Mouse (Mus musculus) lung, embryonic 14.5 days (tissue): ENCODE data around the gene Pla2r1. TPM values are rescaled to one million over a fixed set of nuclear protein-coding genes. Genes with fewer than 3 reads are reported as not detected.

Experiments
- ATAC-seq: fragments of 200-750 bp; cut with Nextera tagmentation; 2 replicates; pipeline ENCODE4 v1.8.0; 2017; ENCODE audit warnings: mild to moderate bottlenecking, moderate TSS enrichment, moderate library complexity; ENCODE audit not compliant: insufficient read depth
- DNase-seq: peaks from one replicate; pipeline ENCODE4 v3.0.0-alpha.2; 2015
- H3K27ac ChIP-seq: fragments of 300-500 bp; sonication (generic); 2 replicates; pipeline ENCODE4 v1.5.1; 2014; ENCODE audit warnings: low read depth, mild to moderate bottlenecking, moderate library complexity
- H3K27me3 ChIP-seq: fragments of 300-500 bp; sonication (generic); 2 replicates; pipeline ENCODE4 v1.6.1; 2014; ENCODE audit warnings: low read length, control low read depth; ENCODE audit not compliant: insufficient read depth
- H3K36me3 ChIP-seq: fragments of 300-500 bp; sonication (generic); 2 replicates; pipeline ENCODE4 v1.6.1; 2014; ENCODE audit warnings: control low read depth; ENCODE audit not compliant: insufficient read depth
- H3K4me1 ChIP-seq: fragments of 300-500 bp; sonication (generic); 2 replicates; pipeline ENCODE4 v1.6.1; 2014; ENCODE audit warnings: antibody characterized with exemption, control low read depth; ENCODE audit not compliant: insufficient read depth
- H3K4me2 ChIP-seq: fragments of 300-500 bp; sonication (generic); 2 replicates; pipeline ENCODE4 v1.6.1; 2014; ENCODE audit warnings: mild to moderate bottlenecking
- H3K4me3 ChIP-seq: fragments of 300-500 bp; sonication (generic); 2 replicates; pipeline ENCODE4 v1.5.1; 2014; ENCODE audit warnings: low read depth, low read length
- H3K9ac ChIP-seq: fragments of 300-500 bp; sonication (generic); 2 replicates; pipeline ENCODE4 v1.6.1; 2014
- H3K9me3 ChIP-seq: fragments of 300-500 bp; sonication (generic); 2 replicates; pipeline ENCODE4 v1.6.1; 2016; ENCODE audit warnings: low read depth, low read length, control low read depth
- CTCF ChIP-seq: IDR thresholded peaks from 2 replicates; pipeline ENCODE4 v1.5.1; 2016; ENCODE audit warnings: antibody characterized with exemption, low read depth
- WGBS: fragments of 180-500 bp; shearing (Covaris S2); extraction: QIAGEN DNeasy Blood & Tissue Kit; methylation state at CpG from one replicate; pipeline ENCODE4 v1.1.7; 2014; 5-methylcytosine and 5-hydroxymethylcytosine counted together
- polyA plus RNA-seq: library from polyadenylated mRNA; unstranded; fragments of >200 nt; fragmentation: Nextera tagmentation; extraction: Ambion mirVana; gene quantifications from 2 replicates; pipeline ENCODE4 v1.2.1, GENCODE M21; 2014

The Pla2r1 gene
- polyA plus RNA-seq, 1 experiment from 2014 or later = 4.6 TPM

DNA sequence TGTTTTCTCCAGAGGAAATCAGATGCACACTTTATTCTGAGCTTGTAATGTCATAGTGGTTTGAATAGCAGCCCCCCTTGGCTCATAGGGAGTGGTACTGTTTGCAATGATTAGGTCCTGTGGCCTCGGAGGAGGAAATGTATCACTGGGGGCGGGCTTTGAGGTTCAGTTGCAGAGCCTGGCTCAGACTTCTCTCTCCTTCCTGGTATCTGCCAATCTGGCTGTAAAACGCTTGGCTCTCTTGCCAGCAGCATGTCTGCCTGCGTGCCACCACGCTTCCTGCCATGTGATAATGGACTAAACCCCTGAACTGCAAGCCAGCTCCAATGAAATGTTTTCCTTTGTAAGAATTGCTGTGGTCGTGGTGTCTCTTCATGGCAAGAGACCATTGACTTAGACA is 103.4 kb downstream of the Pla2r1 start:
- no peak overlapping the region for H3K9ac ChIP-seq
- H3K4me2 ChIP-seq = no peak overlapping the region
- no peak overlapping the region for H3K27ac ChIP-seq
- H3K36me3 ChIP-seq = no peaks in the 10 kb centered on the region
- no peaks in the 10 kb centered on the region for H3K9me3 ChIP-seq
- H3K4me3 ChIP-seq = no peak overlapping the region
- H3K27me3 ChIP-seq = no peaks in the 10 kb centered on the region
- WGBS = 64% methylated on average over 6 of the region's 6 CpGs
- TF ChIP-seq CTCF = no peak
- DNase-seq (no peak), ATAC-seq (no peak)
- H3K4me1 ChIP-seq = no peaks in the 10 kb centered on the region

DNA sequence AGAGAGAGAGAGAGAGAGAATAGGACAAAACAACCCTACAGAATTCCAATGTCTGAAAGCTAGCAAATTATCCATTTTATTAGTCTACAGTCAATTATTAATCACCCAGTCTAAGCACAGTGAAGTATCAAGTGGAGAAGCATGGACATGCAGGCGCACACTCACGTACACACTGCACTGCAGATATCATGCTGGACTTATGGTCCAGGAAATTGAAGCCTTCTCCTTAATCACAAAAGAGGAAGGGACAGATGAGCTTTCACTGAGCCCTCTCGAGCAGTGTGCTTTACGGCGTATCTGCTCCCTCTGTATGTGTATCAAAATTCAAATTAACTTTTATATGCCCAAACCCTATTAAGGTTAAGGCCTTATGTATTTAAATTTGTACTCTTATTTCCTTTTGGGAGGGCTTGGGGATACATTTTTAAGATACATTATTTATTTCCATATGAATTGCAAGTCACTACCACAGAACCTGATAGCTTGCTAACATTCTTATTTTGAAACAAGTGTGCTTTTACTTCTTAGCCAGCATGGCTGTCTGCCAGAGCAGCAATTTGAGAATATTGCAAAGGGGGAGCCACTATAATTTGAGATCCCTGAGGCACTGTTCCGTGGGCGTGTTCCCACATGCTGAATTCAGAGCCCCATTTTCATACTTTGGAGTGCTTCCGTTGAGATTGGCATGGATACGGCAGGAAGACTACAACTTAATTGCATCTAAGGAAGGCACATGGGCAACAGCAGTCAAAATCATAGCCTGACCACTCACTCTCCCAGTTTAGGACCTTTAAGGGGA is 108.2 kb downstream of the Pla2r1 start:
- no peak overlapping the region for H3K27ac ChIP-seq
- no peak overlapping the region for H3K4me3 ChIP-seq
- DNase-seq (peak; percentile 57), ATAC-seq (no peak)
- no peaks in the 10 kb centered on the region for H3K27me3 ChIP-seq
- no peaks in the 10 kb centered on the region for H3K36me3 ChIP-seq
- no peaks in the 10 kb centered on the region for H3K9me3 ChIP-seq
- no peak overlapping the region for H3K4me2 ChIP-seq
- H3K4me1 ChIP-seq = no peaks in the 10 kb centered on the region
- 71% methylated on average over 9 of the region's 9 CpGs for WGBS
- TF ChIP-seq CTCF = no peak
- no peak overlapping the region for H3K9ac ChIP-seq

DNA sequence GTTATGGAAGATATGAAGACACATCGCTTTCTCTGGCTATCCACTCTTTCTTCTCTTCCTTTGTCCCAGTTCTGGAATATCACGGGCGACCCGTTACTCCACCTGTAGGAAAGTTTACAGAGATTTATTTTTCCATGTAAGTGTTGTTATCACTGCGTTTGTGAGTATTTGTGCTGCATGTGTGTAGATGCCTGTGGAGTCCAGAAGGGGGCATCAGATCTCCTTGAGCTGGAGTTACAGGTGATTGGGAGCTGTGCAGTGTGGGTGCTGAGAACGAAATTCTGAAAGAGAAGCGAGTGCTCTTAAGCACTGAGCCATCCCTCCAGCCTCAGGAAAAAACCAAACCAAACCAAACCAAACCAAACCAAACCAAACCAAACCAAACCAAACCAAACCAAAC is 109.8 kb downstream of the Pla2r1 start:
- Histone ChIP-seq H3K4me2 (no peak overlapping the region), H3K4me3 (no peak overlapping the region), H3K4me1 (no peaks in the 10 kb centered on the region), H3K36me3 (no peaks in the 10 kb centered on the region), H3K27me3 (no peaks in the 10 kb centered on the region), H3K27ac (no peak overlapping the region), H3K9ac (no peak overlapping the region), H3K9me3 (no peaks in the 10 kb centered on the region)
- TF ChIP-seq CTCF = no peak
- 91% methylated on average over 7 of the region's 7 CpGs for WGBS
- no peak for ATAC-seq
- DNase-seq = no peak

DNA sequence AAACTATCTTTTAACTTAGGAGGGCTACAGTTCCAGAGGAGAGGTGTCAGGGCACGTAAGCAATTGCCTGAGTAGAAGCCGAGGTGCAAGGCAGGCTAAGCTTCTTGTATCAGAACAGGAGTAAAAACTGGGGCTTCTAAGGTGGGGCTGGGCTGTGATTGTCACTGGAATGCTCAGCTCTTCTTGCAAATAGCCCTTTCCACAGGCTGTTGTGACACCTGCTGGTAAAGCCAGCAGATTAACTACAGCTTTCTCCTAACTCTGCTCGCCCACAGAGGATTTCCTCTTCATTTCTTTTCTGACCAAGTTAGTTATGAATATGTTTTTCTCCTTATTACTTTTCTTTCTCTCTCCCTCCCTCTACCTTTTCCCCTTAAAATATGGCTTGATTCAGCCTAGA is 111.2 kb downstream of the Pla2r1 start:
- no peaks in the 10 kb centered on the region for H3K4me1 ChIP-seq

DNA sequence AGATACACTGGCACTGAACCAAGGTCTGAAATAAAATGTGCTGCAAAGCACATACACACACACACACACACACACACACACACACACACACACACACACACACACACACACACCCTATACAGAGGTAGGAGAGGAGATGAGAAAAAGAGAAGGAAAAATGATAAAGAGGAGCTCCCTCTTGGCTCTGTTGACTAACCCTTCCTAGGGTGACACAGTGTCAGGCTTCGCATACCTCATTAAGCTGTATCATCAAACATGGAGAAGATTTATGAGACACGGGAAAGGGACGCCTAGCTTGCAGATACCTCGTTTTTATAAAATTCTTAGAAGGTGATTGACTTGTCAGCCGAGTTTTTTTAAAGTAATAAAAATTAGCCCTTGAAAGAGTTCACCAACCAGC is 116.3 kb downstream of the Pla2r1 start:
- H3K9me3 ChIP-seq = no peaks in the 10 kb centered on the region
- TF ChIP-seq CTCF = no peak
- ATAC-seq (no peak), DNase-seq (no peak)
- 66% methylated on average over 5 of the region's 5 CpGs for WGBS
- no peak overlapping the region for H3K4me2 ChIP-seq
- no peak overlapping the region for H3K9ac ChIP-seq
- H3K27me3 ChIP-seq = no peaks in the 10 kb centered on the region
- no peak overlapping the region for H3K27ac ChIP-seq
- no peaks in the 10 kb centered on the region for H3K4me1 ChIP-seq
- no peaks in the 10 kb centered on the region for H3K36me3 ChIP-seq
- H3K4me3 ChIP-seq = no peak overlapping the region

More for the DNA sequence above, 111.2 kb downstream of the Pla2r1 start:
- Histone ChIP-seq H3K4me3 (no peak overlapping the region), H3K27ac (no peak overlapping the region), H3K9ac (no peak overlapping the region), H3K36me3 (no peaks in the 10 kb centered on the region), H3K27me3 (no peaks in the 10 kb centered on the region), H3K4me2 (no peak overlapping the region), H3K9me3 (no peaks in the 10 kb centered on the region)
- WGBS = 34% methylated on average over 3 of the region's 3 CpGs
- ATAC-seq (no peak), DNase-seq (peak; percentile 14)
- 0 out of 2 replicates have a peak, but pooled peaks have one; percentile 34 for TF ChIP-seq CTCF

DNA sequence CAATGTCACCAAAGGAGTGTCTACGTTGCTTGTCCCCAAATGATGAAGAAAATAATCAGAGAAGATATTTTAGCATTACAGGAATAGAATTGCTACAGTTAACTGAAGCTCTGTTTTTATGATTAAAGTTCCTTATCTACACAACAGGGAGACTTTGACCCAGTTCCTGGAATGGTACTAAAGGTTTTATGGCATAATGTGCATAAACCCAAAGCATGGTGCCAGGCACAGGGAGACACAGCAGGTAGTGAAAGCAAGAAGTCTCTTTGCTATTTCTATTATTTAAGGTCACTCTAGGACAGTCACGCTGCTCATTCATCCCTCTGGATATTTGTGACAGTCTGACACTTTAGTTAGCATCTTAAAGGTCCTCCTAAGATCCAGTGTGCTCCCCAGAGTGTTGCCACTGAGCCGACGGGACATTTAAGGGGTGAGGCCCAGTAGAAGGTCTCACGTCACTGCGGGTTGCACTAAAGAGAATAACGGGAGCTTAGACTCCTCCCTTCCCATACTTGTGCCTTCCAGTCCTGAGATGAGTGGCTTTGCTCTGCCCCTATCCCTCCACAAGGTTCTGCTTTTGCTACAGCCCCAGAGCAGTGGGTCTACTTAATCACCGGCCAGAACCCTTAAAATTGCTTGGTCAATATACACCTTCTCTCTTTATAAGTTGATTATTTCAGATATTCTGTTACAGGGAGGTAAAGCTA is 122.6 kb downstream of the Pla2r1 start:
- H3K9ac ChIP-seq = no peak overlapping the region
- TF ChIP-seq CTCF = no peak
- H3K4me1 ChIP-seq = no peaks in the 10 kb centered on the region
- 72% methylated on average over 8 of the region's 8 CpGs for WGBS
- no peak for ATAC-seq
- DNase-seq = no peak
- no peaks in the 10 kb centered on the region for H3K36me3 ChIP-seq
- H3K27me3 ChIP-seq = no peaks in the 10 kb centered on the region
- no peak overlapping the region for H3K27ac ChIP-seq
- no peaks in the 10 kb centered on the region for H3K9me3 ChIP-seq
- H3K4me3 ChIP-seq = no peak overlapping the region
- no peak overlapping the region for H3K4me2 ChIP-seq

DNA sequence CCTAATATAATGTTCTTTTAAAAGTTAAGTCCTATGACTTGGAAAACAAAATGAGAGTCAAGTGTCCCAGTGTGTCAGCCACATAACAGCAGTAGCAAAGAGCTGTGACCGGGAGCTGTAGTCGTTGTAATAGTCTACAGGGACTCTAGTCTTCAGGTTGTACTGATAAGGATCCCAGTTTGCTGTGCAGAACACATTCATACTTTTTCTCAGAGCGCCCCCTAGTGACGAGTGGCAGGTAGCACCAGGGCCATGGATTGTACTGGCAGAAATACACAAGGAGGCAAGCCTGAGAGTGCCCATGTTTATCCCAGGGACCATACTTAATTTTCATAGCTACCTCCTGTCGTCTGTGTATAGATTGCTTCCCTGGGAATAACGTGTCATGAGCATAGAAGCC is 135.0 kb downstream of the Pla2r1 start:
- H3K9me3 ChIP-seq = no peaks in the 10 kb centered on the region
- no peak overlapping the region for H3K4me3 ChIP-seq
- no peak overlapping the region for H3K9ac ChIP-seq
- no peak overlapping the region for H3K4me2 ChIP-seq
- no peak overlapping the region for H3K27ac ChIP-seq
- TF ChIP-seq CTCF = peak; percentile 88
- WGBS = 1% methylated on average over 6 of the region's 6 CpGs
- ATAC-seq (peak; percentile 47), DNase-seq (peak; percentile 89)
- H3K4me1 ChIP-seq = no peaks in the 10 kb centered on the region
- no peaks in the 10 kb centered on the region for H3K27me3 ChIP-seq
- no peaks in the 10 kb centered on the region for H3K36me3 ChIP-seq
